Mouse (Mus musculus): ENCODE data around the gene Jph2. TPM values are rescaled to one million over a fixed set of nuclear protein-coding genes. Genes with fewer than 3 reads are reported as not detected.
A peak's percentile ranks its signal among the peaks of the same experiment; 100 is the strongest.

Gene Jph2
- total and polyA plus RNA-seq, 3 experiments = 193 to 391 (median 389) TPM

GRCm38 (mm10) chr2:163364785-163365541 is 32.8 kb downstream of the Jph2 start:
- Histone ChIP-seq H3K9ac (ENCODE audit: low read depth, low read length) (peak overlapping the region; percentile 12), H3K27me3 (ENCODE audit: control insufficient read depth, insufficient read depth, low read length) (no peaks in the 10 kb centered on the region), H3K4me1 (ENCODE audit: control insufficient read depth, insufficient read depth, low read length) (peaks cover 21% of the 10 kb centered on the region), H3K4me3 (no peak overlapping the region), H3K27ac (peak overlapping the region; percentile 83), H3K36me3 (ENCODE audit: control insufficient read depth, insufficient read depth, low read length) (peaks cover 2% of the 10 kb centered on the region), H3K79me2 (replicated peaks; ENCODE audit: control insufficient read depth, insufficient read depth, low read length) (no peaks in the 10 kb centered on the region)
- no peak for DNase-seq
- WGBS = 48% methylated on average over 18 of the region's 18 CpGs
- TF ChIP-seq EP300 (IDR thresholded peaks at IDR 0.05; ENCODE audit: insufficient read depth, low read depth, low read length) = no peak
- no peak for TF ChIP-seq POLR2A (IDR thresholded peaks at IDR 0.05; ENCODE audit: insufficient read depth, low read depth, low read length)
- no peak for TF ChIP-seq CTCF (IDR thresholded peaks at IDR 0.05)
- intact Hi-C loops (cut with DNase I) = loop anchor here (2.0 kb wide), 1 partner anchor 28 kb away; no protein-coding TSS in a partner anchor

GRCm38 (mm10) chr2:163362940-163363921 is 34.6 kb downstream of the Jph2 start:
- Histone ChIP-seq H3K9ac (ENCODE audit: low read depth, low read length) (peak overlapping the region; percentile 39), H3K79me2 (replicated peaks; ENCODE audit: control insufficient read depth, insufficient read depth, low read length) (no peaks in the 10 kb centered on the region), H3K27ac (peak overlapping the region; percentile 83), H3K36me3 (ENCODE audit: control insufficient read depth, insufficient read depth, low read length) (no peaks in the 10 kb centered on the region; the same call in none of the 2 replicates), H3K4me1 (ENCODE audit: control insufficient read depth, insufficient read depth, low read length) (peaks cover 21% of the 10 kb centered on the region), H3K4me3 (no peak overlapping the region), H3K27me3 (ENCODE audit: control insufficient read depth, insufficient read depth, low read length) (no peaks in the 10 kb centered on the region)
- 25% methylated on average over 12 of the region's 12 CpGs for WGBS
- intact Hi-C loops (cut with DNase I) = loop anchor here (2.0 kb wide), 1 partner anchor 16 kb away; no protein-coding TSS in a partner anchor
- peak in 1 of 2 experiments; percentile 79 for DNase-seq
- TF ChIP-seq EP300 (IDR thresholded peaks at IDR 0.05; ENCODE audit: insufficient read depth, low read depth, low read length) (peak; percentile 8; the same call in 1 of the 2 replicates), POLR2A (IDR thresholded peaks at IDR 0.05; ENCODE audit: insufficient read depth, low read depth, low read length) (no peak; the same call in 1 of the 2 replicates)

GRCm38 (mm10) chr2:163360858-163361623 is 36.8 kb downstream of the Jph2 start:
- no peaks in the 10 kb centered on the region for H3K27me3 ChIP-seq (ENCODE audit: control insufficient read depth, insufficient read depth, low read length)
- no peaks in the 10 kb centered on the region; the same call in none of the 2 replicates for H3K36me3 ChIP-seq (ENCODE audit: control insufficient read depth, insufficient read depth, low read length)
- TF ChIP-seq CTCF (IDR thresholded peaks at IDR 0.05) = no peak
- TF ChIP-seq EP300 (IDR thresholded peaks at IDR 0.05; ENCODE audit: insufficient read depth, low read depth, low read length) = peak; percentile 90; the same call in 1 of the 2 replicates
- TF ChIP-seq POLR2A (IDR thresholded peaks at IDR 0.05; ENCODE audit: insufficient read depth, low read depth, low read length) = peak; percentile 24; the same call in 1 of the 2 replicates
- peak in 1 of 2 experiments; percentile 72 for DNase-seq
- peak overlapping the region; percentile 83 for H3K27ac ChIP-seq
- WGBS = 66% methylated on average over 16 of the region's 16 CpGs
- no peak overlapping the region for H3K9ac ChIP-seq (ENCODE audit: low read depth, low read length)
- no peak overlapping the region for H3K4me3 ChIP-seq
- intact Hi-C loops (cut with DNase I) = no loop called here
- peaks cover 20% of the 10 kb centered on the region for H3K4me1 ChIP-seq (ENCODE audit: control insufficient read depth, insufficient read depth, low read length)
- no peaks in the 10 kb centered on the region for H3K79me2 ChIP-seq (replicated peaks; ENCODE audit: control insufficient read depth, insufficient read depth, low read length)

GRCm38 (mm10) chr2:163359253-163359652 is 38.5 kb downstream of the Jph2 start:
- H3K79me2 ChIP-seq (replicated peaks; ENCODE audit: control insufficient read depth, insufficient read depth, low read length) = no peaks in the 10 kb centered on the region
- H3K36me3 ChIP-seq (ENCODE audit: control insufficient read depth, insufficient read depth, low read length) = peaks cover 4% of the 10 kb centered on the region
- 13% methylated on average over 2 of the region's 2 CpGs for WGBS
- TF ChIP-seq EP300 (IDR thresholded peaks at IDR 0.05; ENCODE audit: insufficient read depth, low read depth, low read length) = 0 out of 2 replicates have a peak, but pooled peaks have one; percentile 47
- TF ChIP-seq POLR2A (IDR thresholded peaks at IDR 0.05; ENCODE audit: insufficient read depth, low read depth, low read length) = no peak
- no peak overlapping the region for H3K4me3 ChIP-seq
- no peak for DNase-seq
- H3K27me3 ChIP-seq (ENCODE audit: control insufficient read depth, insufficient read depth, low read length) = no peaks in the 10 kb centered on the region
- intact Hi-C loops (cut with DNase I) = no loop called here
- H3K4me1 ChIP-seq (ENCODE audit: control insufficient read depth, insufficient read depth, low read length) = peaks cover 20% of the 10 kb centered on the region
- peak overlapping the region; percentile 83 for H3K27ac ChIP-seq
- no peak overlapping the region for H3K9ac ChIP-seq (ENCODE audit: low read depth, low read length)

GRCm38 (mm10) chr2:163358662-163359061 is 39.1 kb downstream of the Jph2 start:
- no peak overlapping the region for H3K4me3 ChIP-seq
- no peaks in the 10 kb centered on the region for H3K79me2 ChIP-seq (replicated peaks; ENCODE audit: control insufficient read depth, insufficient read depth, low read length)
- 47% methylated on average over 5 of the region's 5 CpGs for whole genome bisulfite sequencing
- H3K27ac ChIP-seq = peak overlapping the region; percentile 72
- H3K4me1 ChIP-seq (ENCODE audit: control insufficient read depth, insufficient read depth, low read length) = peaks cover 18% of the 10 kb centered on the region
- no peaks in the 10 kb centered on the region for H3K27me3 ChIP-seq (ENCODE audit: control insufficient read depth, insufficient read depth, low read length)
- peaks cover 4% of the 10 kb centered on the region for H3K36me3 ChIP-seq (ENCODE audit: control insufficient read depth, insufficient read depth, low read length)
- TF ChIP-seq POLR2A (IDR thresholded peaks at IDR 0.05; ENCODE audit: insufficient read depth, low read depth, low read length) = no peak
- no peak for TF ChIP-seq CTCF (IDR thresholded peaks at IDR 0.05)
- no peak for TF ChIP-seq EP300 (IDR thresholded peaks at IDR 0.05; ENCODE audit: insufficient read depth, low read depth, low read length)
- intact Hi-C loops (cut with DNase I) = no loop called here
- no peak for DNase-seq
- no peak overlapping the region for H3K9ac ChIP-seq (ENCODE audit: low read depth, low read length)

All from heart, adult 2 months (tissue).